Mouse (Mus musculus) intestine, postnatal 0 days (tissue): ENCODE measurements around the gene Grin3b. TPM values are rescaled to one million over a fixed set of nuclear protein-coding genes. Genes with fewer than 3 reads are reported as not detected.

Experiments
- ATAC-seq: fragments of 200-750 bp; cut with Nextera tagmentation; 2 replicates; pipeline ENCODE4 v1.8.0; 2017; ENCODE audit warnings: mild to moderate bottlenecking, moderate TSS enrichment, moderate library complexity
- H3K27ac ChIP-seq: fragments of 300-500 bp; sonication (generic); 2 replicates; pipeline ENCODE4 v1.5.1; 2014; ENCODE audit warnings: mild to moderate bottlenecking, low read depth, low read length, moderate library complexity
- H3K27me3 ChIP-seq: fragments of 300-500 bp; sonication (generic); replicated peaks from 2 replicates; pipeline ENCODE4 v1.6.1; 2014; ENCODE audit warnings: low read length, mixed read lengths; ENCODE audit not compliant: control insufficient read depth, insufficient read depth
- H3K36me3 ChIP-seq: fragments of 300-500 bp; sonication (generic); 2 replicates; pipeline ENCODE4 v1.6.1; 2014; ENCODE audit warnings: mild to moderate bottlenecking, moderate library complexity; ENCODE audit not compliant: control insufficient read depth, insufficient read depth
- H3K4me1 ChIP-seq: fragments of 300-500 bp; sonication (generic); replicated peaks from 2 replicates; pipeline ENCODE4 v1.6.1; 2014; ENCODE audit warnings: antibody characterized with exemption, low read length, mixed read lengths; ENCODE audit not compliant: control insufficient read depth, insufficient read depth
- H3K4me2 ChIP-seq: fragments of 300-500 bp; sonication (generic); replicated peaks from 2 replicates; pipeline ENCODE4 v1.6.1; 2014; ENCODE audit warnings: low read depth, mild to moderate bottlenecking, moderate library complexity
- H3K4me3 ChIP-seq: fragments of 300-500 bp; sonication (generic); 2 replicates; pipeline ENCODE4 v1.5.1; 2014; ENCODE audit warnings: low read depth, low read length
- H3K9ac ChIP-seq: fragments of 300-500 bp; sonication (generic); 2 replicates; pipeline ENCODE4 v1.6.1; 2014; ENCODE audit warnings: mild to moderate bottlenecking, low read depth, low read length
- H3K9me3 ChIP-seq: fragments of 300-500 bp; sonication (generic); 2 replicates; pipeline ENCODE4 v1.6.1; 2016; ENCODE audit warnings: mixed run types; ENCODE audit not compliant: control insufficient read depth
- CTCF ChIP-seq: sonication (generic); IDR thresholded peaks from 2 replicates; pipeline ENCODE4 v1.5.1; 2016; ENCODE audit warnings: low read depth, mild to moderate bottlenecking, control low read depth, antibody characterized with exemption, moderate library complexity
- WGBS: fragments of 180-500 bp; shearing (Covaris S2); extraction: QIAGEN DNeasy Blood & Tissue Kit; methylation state at CpG from one replicate; pipeline ENCODE4 v1.1.7; 2014; 5-methylcytosine and 5-hydroxymethylcytosine counted together
- polyA plus RNA-seq: library from polyadenylated mRNA; unstranded; fragments of >200 nt; fragmentation: Nextera tagmentation; extraction: Ambion mirVana; gene quantifications from 2 replicates; pipeline ENCODE4 v1.2.1, GENCODE M21; 2015

The Grin3b gene
- polyA plus RNA-seq, 1 experiment from 2014 or later: 0.08 TPM

- no peak overlapping the region for H3K4me3 ChIP-seq
- H3K4me2 ChIP-seq: no peak overlapping the region
- no peaks in the 10 kb centered on the region for H3K4me1 ChIP-seq
- 83% methylated on average over 10 of the region's 10 CpGs for WGBS
- peaks cover 13% of the 10 kb centered on the region; the same call in 1 of the 2 replicates for H3K27me3 ChIP-seq
- H3K27ac ChIP-seq: no peak overlapping the region
- H3K9me3 ChIP-seq: no peaks in the 10 kb centered on the region
- TF ChIP-seq CTCF: no peak
- no peak overlapping the region for H3K9ac ChIP-seq
- no peak for ATAC-seq
- peaks cover 19% of the 10 kb centered on the region; the same call in 1 of the 2 replicates for H3K36me3 ChIP-seq
These were observed 45.1 kb downstream of the Grin3b start for GRCm38 (mm10) chr10:80015583-80015982.

GRCm38 (mm10) chr10:80016511-80016910, 46.0 kb downstream of the Grin3b start, which contains the start of gene Arhgap45:
Gene Arhgap45 (plus strand): TSS chr10:80016653.
- ATAC-seq: no peak
- no peak within 1 kb of the TSS for H3K9ac ChIP-seq
- peak within 1 kb of the TSS; percentile 12; the same call in 1 of the 2 replicates for H3K4me3 ChIP-seq
- no peaks in the 10 kb centered on the region for H3K9me3 ChIP-seq
- H3K27ac ChIP-seq: no peak within 1 kb of the TSS
- peaks cover 13% of the 10 kb centered on the region; the same call in 1 of the 2 replicates for H3K27me3 ChIP-seq
- no peaks in the 10 kb centered on the region for H3K4me1 ChIP-seq
- H3K36me3 ChIP-seq: peaks cover 13% of the 10 kb centered on the region; the same call in 1 of the 2 replicates
- TF ChIP-seq CTCF: no peak
- H3K4me2 ChIP-seq: no peak within 1 kb of the TSS
- 76% methylated on average over 11 of the region's 11 CpGs for WGBS

GRCm38 (mm10) chr10:80016931-80017330, 46.4 kb downstream of the Grin3b start:
- no peak overlapping the region for H3K27ac ChIP-seq
- H3K4me1 ChIP-seq: no peaks in the 10 kb centered on the region
- no peak for ATAC-seq
- no peak overlapping the region for H3K4me2 ChIP-seq
- H3K9me3 ChIP-seq: no peaks in the 10 kb centered on the region
- peaks cover 9% of the 10 kb centered on the region; the same call in 1 of the 2 replicates for H3K36me3 ChIP-seq
- 92% methylated on average over 10 of the region's 10 CpGs for WGBS
- TF ChIP-seq CTCF: no peak
- peaks cover 13% of the 10 kb centered on the region; the same call in 1 of the 2 replicates for H3K27me3 ChIP-seq
- no peak overlapping the region for H3K9ac ChIP-seq
- peak overlapping the region; percentile 12; the same call in 1 of the 2 replicates for H3K4me3 ChIP-seq

- no peak overlapping the region for H3K27ac ChIP-seq
- H3K36me3 ChIP-seq: peaks cover 5% of the 10 kb centered on the region; the same call in 1 of the 2 replicates
- H3K9me3 ChIP-seq: no peaks in the 10 kb centered on the region
- no peak overlapping the region; the same call in 1 of the 2 replicates for H3K4me3 ChIP-seq
- no peaks in the 10 kb centered on the region for H3K4me1 ChIP-seq
- no peak for TF ChIP-seq CTCF
- no peak overlapping the region for H3K9ac ChIP-seq
- peaks cover 13% of the 10 kb centered on the region; the same call in 1 of the 2 replicates for H3K27me3 ChIP-seq
- no peak for ATAC-seq
- 56% methylated on average over 3 of the region's 3 CpGs for WGBS
- H3K4me2 ChIP-seq: 0 out of 2 replicates have a peak overlapping the region, but pooled peaks have one; percentile 3
These were observed 46.8 kb downstream of the Grin3b start for GRCm38 (mm10) chr10:80017361-80017760.

GRCm38 (mm10) chr10:80017771-80018170, 47.3 kb downstream of the Grin3b start:
- H3K36me3 ChIP-seq: peaks cover 5% of the 10 kb centered on the region; the same call in 1 of the 2 replicates
- H3K9me3 ChIP-seq: no peaks in the 10 kb centered on the region
- H3K4me1 ChIP-seq: no peaks in the 10 kb centered on the region
- H3K4me3 ChIP-seq: no peak overlapping the region
- TF ChIP-seq CTCF: no peak
- 0 out of 2 replicates have a peak overlapping the region, but pooled peaks have one; percentile 3 for H3K4me2 ChIP-seq
- peaks cover 13% of the 10 kb centered on the region; the same call in 1 of the 2 replicates for H3K27me3 ChIP-seq
- H3K9ac ChIP-seq: no peak overlapping the region
- ATAC-seq: no peak
- 88% methylated on average over 14 of the region's 14 CpGs for WGBS
- no peak overlapping the region for H3K27ac ChIP-seq

GRCm38 (mm10) chr10:80018739-80019297, 48.3 kb downstream of the Grin3b start:
- no peak overlapping the region for H3K4me3 ChIP-seq
- no peak overlapping the region for H3K9ac ChIP-seq
- H3K9me3 ChIP-seq: no peaks in the 10 kb centered on the region
- H3K27me3 ChIP-seq: peaks cover 9% of the 10 kb centered on the region; the same call in 1 of the 2 replicates
- no peaks in the 10 kb centered on the region for H3K4me1 ChIP-seq
- peak overlapping the region; percentile 37; the same call in 1 of the 2 replicates for H3K4me2 ChIP-seq
- 5% methylated on average over 14 of the region's 15 CpGs for WGBS
- 0 out of 2 replicates have a peak, but pooled peaks have one; percentile 10 for TF ChIP-seq CTCF
- no peak overlapping the region for H3K27ac ChIP-seq
- H3K36me3 ChIP-seq: no peaks in the 10 kb centered on the region
- 0 out of 2 replicates have a peak, but pooled peaks have one; percentile 32 for ATAC-seq
